Mouse (Mus musculus) liver, embryonic 14.5 days (tissue): ENCODE data around the gene Hoxa3.

ENCODE experiments used
- CTCF ChIP-seq: IDR thresholded peaks from 2 replicates; pipeline ENCODE4 v1.5.1; 2016; ENCODE audit warnings: antibody characterized with exemption, low read depth, control low read depth
- EP300 ChIP-seq: IDR thresholded peaks from 2 replicates; pipeline ENCODE4 v1.6.1; 2016; ENCODE audit warnings: antibody characterized with exemption, low read depth

DNA sequence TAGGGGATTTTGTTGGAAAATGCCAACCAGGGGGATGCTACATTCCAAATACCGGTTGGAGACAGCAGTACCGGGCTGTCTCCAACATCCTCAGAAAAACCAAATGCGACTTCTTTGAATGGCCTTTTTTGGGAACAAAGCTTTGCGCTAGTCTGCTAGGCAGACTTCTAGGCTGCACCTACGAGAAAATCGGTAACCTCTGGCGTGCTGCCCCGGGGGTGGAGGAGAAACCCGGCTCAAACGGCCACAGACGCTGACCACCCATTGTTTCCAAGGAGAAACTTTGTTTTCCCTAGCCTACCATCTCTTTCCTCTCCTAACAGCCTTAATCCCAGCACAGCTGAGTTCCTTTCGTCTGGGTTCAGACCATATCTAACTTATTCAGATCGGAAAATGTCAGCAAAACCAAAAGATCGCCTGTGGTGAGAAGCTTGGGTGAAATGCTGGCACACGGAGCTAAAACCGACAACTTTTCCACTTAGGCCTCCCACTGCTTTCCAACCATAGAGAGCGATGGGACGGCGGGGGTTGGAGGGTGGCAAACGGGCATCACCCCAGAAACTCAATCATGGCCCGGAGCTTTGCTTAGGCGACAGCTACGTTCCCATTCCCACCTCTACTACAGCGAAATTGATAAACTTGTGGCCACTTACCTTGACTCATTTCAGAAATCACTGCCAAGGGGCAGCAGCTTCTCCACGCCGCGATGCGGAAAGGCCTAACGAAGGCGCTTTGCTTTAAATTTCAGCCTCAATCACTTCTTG lies 26.7 kb upstream of the Hoxa3 start:
- no peak for TF ChIP-seq CTCF
- no peak for TF ChIP-seq EP300
